Mouse (Mus musculus) splenic B cell, adult 2 months (primary cell): Measurements from ENCODE around the gene Nsmce4a.

Source experiments
- DNase-seq: peaks from one replicate; pipeline ENCODE4 v3.0.0-alpha.2; 2011; ENCODE audit warnings: low read depth, low spot score
- H3K27me3 ChIP-seq: 2 replicates; pipeline ENCODE4 v1.6.1; 2012; ENCODE audit warnings: mild to moderate bottlenecking, low read length, moderate library complexity, mixed read lengths; ENCODE audit not compliant: control insufficient read depth, poor library complexity, insufficient read depth, severe bottlenecking
- H3K36me3 ChIP-seq: 2 replicates; pipeline ENCODE4 v1.6.1; 2012; ENCODE audit warnings: mild to moderate bottlenecking, low read length, moderate library complexity, mixed read lengths; ENCODE audit not compliant: control insufficient read depth, poor library complexity, insufficient read depth, severe bottlenecking

Nsmce4a gene

DNA sequence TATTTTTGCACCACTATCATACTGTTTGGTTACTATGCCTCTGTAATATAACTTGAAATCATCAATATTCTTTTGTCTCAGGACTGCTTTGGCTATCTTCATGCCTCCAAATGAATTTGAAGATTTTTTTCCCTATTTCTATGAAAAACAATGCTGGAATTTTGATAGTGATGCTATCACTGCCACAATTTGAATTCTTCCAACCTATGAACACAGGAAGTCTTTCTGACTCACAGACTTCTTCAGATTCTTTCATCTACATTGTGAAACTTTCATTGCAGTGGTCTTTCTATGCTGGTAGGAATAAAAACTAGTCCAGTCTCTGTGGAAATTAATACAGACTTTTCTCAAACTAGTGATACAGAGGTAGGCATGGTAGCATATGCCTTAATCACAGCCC lies 80.9 kb downstream of the Nsmce4a start:
- DNase-seq, result no peak
- Histone ChIP-seq H3K36me3 (0 out of 2 replicates have a peak, but pooled peaks cover 2% of the 10 kb centered on the region), H3K27me3 (no peaks in the 10 kb centered on the region)
